23 mouse cellular contexts compared by ENCODE assay signal in genomic region chr4:40148281-40148680, GRCm38 (mm10). TPM values are rescaled to one million over a fixed set of nuclear protein-coding genes. Genes with fewer than 3 reads are reported as not detected.
DNase-seq lines count a peak whose midpoint lies in the region; ATAC-seq and TF ChIP-seq lines count a peak whose summit lies in the region.
"Had no signal": no experiment of that assay in that cellular context is flagged by ENCODE, and none has a peak within 500 bp of the region (broad histone marks: within the 10 kb centered on the region; RNA-seq: fewer than 3 reads in every experiment).

No protein-coding gene starts in this region.

- H3K9me3 ChIP-seq in lung, postnatal 0 days (ENCODE audit: low read length), result no peaks in the 10 kb centered on the region
- H3K9me3 ChIP-seq: embryonic facial prominence, embryonic 10.5 days; forebrain, embryonic 10.5 days; G1E; heart, embryonic 15.5 days; hindbrain, embryonic 10.5 days; intestine, embryonic 15.5 days had no signal

- H3K27me3 ChIP-seq in lung, postnatal 0 days (replicated peaks; ENCODE audit: insufficient read depth, low read length), result no peaks in the 10 kb centered on the region
- H3K27me3 ChIP-seq: heart, embryonic 15.5 days; intestine, embryonic 15.5 days had no signal

- intact Hi-C loops in gastrocnemius, adult 2 months (cut with DNase I), result no loop called here
- intact Hi-C loops in left cerebral cortex, postnatal 14 days (cut with DNase I), result no loop called here

- no peak for ATAC-seq in lung, postnatal 0 days
- peak; percentile 21; the same call in 1 of the 2 replicates for ATAC-seq in granulocyte monocyte progenitor cell, adult 5-6 weeks (replicated peaks; ENCODE audit: poor library complexity, severe bottlenecking)
- ATAC-seq: CD4-positive, CD25-positive, alpha-beta regulatory T cell, adult 4 months; forebrain, embryonic 14.5 days; intestine, embryonic 15.5 days had no signal

- no peaks in the 10 kb centered on the region for H3K36me3 ChIP-seq in lung, postnatal 0 days (ENCODE audit: insufficient read depth, low read length)
- H3K36me3 ChIP-seq: embryonic facial prominence, embryonic 10.5 days; heart, embryonic 15.5 days; hindbrain, embryonic 10.5 days; intestine, embryonic 15.5 days had no signal

- no peak overlapping the region for H3K27ac ChIP-seq in gastrocnemius, adult 2 months
- no peak overlapping the region for H3K27ac ChIP-seq in lung, postnatal 0 days (ENCODE audit: low read length)
- H3K27ac ChIP-seq: embryonic facial prominence, embryonic 10.5 days; forebrain, embryonic 10.5 days; heart, embryonic 15.5 days; hindbrain, embryonic 10.5 days; hindbrain, embryonic 14.5 days; intestine, embryonic 15.5 days had no signal

- DNase-seq in gastrocnemius, adult 2 months, result peak; percentile 22
- DNase-seq in gastrocnemius, postnatal 25 days, result no peak
- DNase-seq in lung, postnatal 0 days (ENCODE audit: low spot score), result peak; percentile 15
- DNase-seq in lung, adult 2 months, result no peak
- no peak for DNase-seq in frontal cortex, adult 2 months (ENCODE audit: extremely low spot score in 1 of 2, low spot score in 1 of 2)
- DNase-seq in left cerebral cortex, postnatal 14 days (ENCODE audit: low spot score in 2 of 2), result no peak
- DNase-seq: adrenal gland, adult 8-10 months; B cell, adult 2 months; cerebellum, adult 2 months; cerebellum, postnatal 10 days; gastrocnemius, postnatal 10 days; heart, postnatal 14 days had no signal

- WGBS in lung, postnatal 0 days, result 92% methylated on average over 5 of the region's 5 CpGs
- 83% methylated on average over 5 of the region's 5 CpGs for WGBS in lung, adult 2 months

- peaks cover 14% of the 10 kb centered on the region; the same call in 1 of the 2 replicates for H3K4me1 ChIP-seq in lung, postnatal 0 days (ENCODE audit: insufficient read depth, low read depth, low read length)
- peaks cover 11% of the 10 kb centered on the region; the same call in 1 of the 2 replicates for H3K4me1 ChIP-seq in lung, adult 2 months (ENCODE audit: control insufficient read depth, insufficient read depth, low read length)

- no peak for TF ChIP-seq EP300 in lung, postnatal 0 days (IDR thresholded peaks at IDR 0.05)

- H3K4me2 ChIP-seq in lung, postnatal 0 days (replicated peaks; ENCODE audit: low read depth, low read length), result no peak overlapping the region
- H3K4me2 ChIP-seq: heart, embryonic 11.5 days; heart, embryonic 15.5 days; hindbrain, embryonic 14.5 days; intestine, embryonic 15.5 days had no signal

- no peak overlapping the region for H3K4me3 ChIP-seq in gastrocnemius, adult 2 months
- no peak overlapping the region for H3K4me3 ChIP-seq in lung, postnatal 0 days (ENCODE audit: low read depth, low read length)
- H3K4me3 ChIP-seq in lung, adult 2 months (replicated peaks; ENCODE audit: extremely low read depth, low read depth, low read length), result no peak overlapping the region
- H3K4me3 ChIP-seq: embryonic facial prominence, embryonic 10.5 days; forebrain, embryonic 10.5 days; heart, embryonic 15.5 days; hindbrain, embryonic 10.5 days; intestine, embryonic 15.5 days had no signal

- TF ChIP-seq POLR2A in lung, adult 2 months (IDR thresholded peaks at IDR 0.05; ENCODE audit: borderline replicate concordance, extremely low read depth, low read depth, low read length), result no peak

- TF ChIP-seq CTCF in gastrocnemius, adult 2 months (IDR thresholded peaks at IDR 0.05), result no peak
- TF ChIP-seq CTCF in lung, postnatal 0 days (IDR thresholded peaks at IDR 0.05), result no peak
- no peak for TF ChIP-seq CTCF in lung, adult 2 months (IDR thresholded peaks at IDR 0.05; ENCODE audit: insufficient read depth, low read length)

- H3K9ac ChIP-seq in lung, postnatal 0 days (replicated peaks; ENCODE audit: low read depth), result no peak overlapping the region
- H3K9ac ChIP-seq: heart, embryonic 15.5 days; hindbrain, embryonic 14.5 days; intestine, embryonic 15.5 days had no signal

RNA-seq across cellular contexts. Expression of gene Aco1, which starts 5.4 kb away (rescaled TPM):
- total RNA-seq in gastrocnemius, adult 2 months (2021), result 10 to 100 TPM; 16.5 to 17.7 TPM
- 10 to 100 TPM; 16.1 to 21.7 TPM for total RNA-seq in gastrocnemius, postnatal 25 days (2021)
- 38.0 and 46.0 TPM in 2 replicates for polyA plus RNA-seq in lung, postnatal 0 days (2015; fragmentation: Nextera tagmentation; extraction: Ambion mirVana)
- 28.9 and 35.4 TPM in 2 replicates for polyA plus RNA-seq in lung, adult 2 months (2012; rRNA removed)
- total RNA-seq in granulocyte monocyte progenitor cell, adult 5-6 weeks (2014; fragmentation: Nextera tagmentation), result 20.6 and 30.3 TPM in 2 replicates
- 17.2 and 26.8 TPM in 2 replicates for total RNA-seq in granulocyte monocyte progenitor cell, adult 5-6 weeks (2017)
- 24.9 and 27.0 TPM in 2 replicates for polyA plus RNA-seq in frontal cortex, adult 2 months (2012; rRNA removed)
- 10 to 100 TPM; 34.6 to 37.2 TPM for total RNA-seq in left cerebral cortex, postnatal 14 days (2021)

Comparison
In these comparisons a context has a peak if more than half of its experiments do, and no peak if none do; other contexts are left out.
1. DNase-seq: peak in gastrocnemius, adult 2 months (single experiment) and lung, postnatal 0 days (single experiment); none in gastrocnemius, postnatal 25 days (single experiment), lung, adult 2 months (single experiment), frontal cortex, adult 2 months (0 of 2) and left cerebral cortex, postnatal 14 days (0 of 2).